Mouse (Mus musculus): ENCODE measurements at regions not wholly inside any gene's neighbourhood (a gene's known extent, or its start where the extent isn't known, plus 50 kb on each side); places are given as distances from the start of the nearest gene placed in this dataset.
"Not testable (repeated sequence)": the region's sequence is repeated elsewhere in the genome, so short reads cannot be mapped to it uniquely, and the experiment has no call there.

- no peak for DNase-seq (ENCODE audit: low spot score in 2 of 2)
These were observed 118.2 kb upstream of the Dyrk2 start for GRCm38 (mm10) chr10:118988249-118988648.

DNA sequence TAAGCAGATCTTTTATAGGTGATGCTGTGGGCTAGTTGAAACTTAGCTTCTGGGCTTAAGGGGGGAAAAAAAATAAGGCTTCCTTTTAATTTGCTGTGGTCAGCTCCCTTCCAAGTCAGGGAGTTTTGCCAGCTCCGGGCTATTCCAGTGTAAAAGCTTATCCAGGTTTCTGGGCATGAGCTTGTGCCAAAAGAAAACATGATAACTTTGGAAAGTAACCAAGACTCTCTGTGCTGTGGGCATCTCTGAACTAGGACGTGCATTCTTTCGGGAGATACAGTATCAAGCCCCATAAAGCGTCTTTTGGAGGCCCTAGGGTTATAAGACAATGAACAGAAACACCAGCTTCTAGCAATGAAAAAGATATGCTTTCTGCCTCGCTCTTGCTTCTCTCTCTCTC is 114.6 kb upstream of the Dyrk2 start:
- no peak for DNase-seq (ENCODE audit: low spot score in 2 of 2)

- DNase-seq (ENCODE audit: low spot score in 2 of 2), result no peak
These were observed 111.4 kb upstream of the Dyrk2 start for GRCm38 (mm10) chr10:118981446-118981845.

GRCm38 (mm10) chr10:118979339-118979738 is 109.3 kb upstream of the Dyrk2 start:
- no peak for DNase-seq (ENCODE audit: low spot score in 2 of 2)

- DNase-seq (ENCODE audit: low spot score in 2 of 2), result no peak
These were observed 108.3 kb upstream of the Dyrk2 start for GRCm38 (mm10) chr10:118978181-118978743.

DNA sequence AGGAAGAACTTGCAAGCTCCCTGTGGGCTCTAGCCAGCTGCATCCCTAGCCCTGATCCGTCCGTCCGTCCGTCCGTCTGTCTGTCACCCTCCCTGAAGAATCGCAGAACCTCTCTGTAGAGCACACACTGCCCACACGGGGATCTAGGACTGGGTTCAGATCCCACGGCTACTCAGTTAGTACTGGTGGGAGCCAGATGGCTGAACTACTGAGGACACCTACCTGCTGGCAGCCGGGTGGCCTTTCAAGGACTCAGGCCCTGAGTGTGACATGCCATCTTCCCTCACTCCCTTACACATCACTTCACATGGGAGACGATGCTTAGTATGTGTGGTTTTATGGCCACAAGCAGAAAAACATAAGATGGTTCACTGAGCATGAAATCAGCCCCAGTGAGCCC is 106.4 kb upstream of the Dyrk2 start:
- no peak for DNase-seq (ENCODE audit: low spot score in 2 of 2)

GRCm38 (mm10) chr10:118975772-118976171 is 105.8 kb upstream of the Dyrk2 start:
- no peak for DNase-seq (ENCODE audit: low spot score in 2 of 2)

DNA sequence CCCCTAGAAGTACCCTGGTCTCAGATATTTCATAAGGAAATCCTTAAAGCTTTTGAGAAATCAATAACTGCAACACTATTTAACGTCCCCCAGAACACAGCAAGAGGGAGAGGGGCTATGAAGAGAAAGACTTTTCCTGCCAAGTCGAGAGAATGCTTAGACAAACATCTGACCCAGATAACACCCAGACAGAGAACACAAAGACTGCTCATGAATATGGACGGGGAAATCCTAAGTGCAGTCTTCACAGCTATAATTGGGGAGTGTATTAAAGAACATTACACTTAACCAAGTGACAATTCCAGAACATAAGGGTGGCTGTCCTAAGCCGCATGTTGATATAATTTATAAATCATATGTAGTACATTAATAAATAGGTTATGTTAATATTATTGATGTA is 103.3 kb upstream of the Dyrk2 start:
- DNase-seq (ENCODE audit: low spot score in 2 of 2), result no peak

- no peak for DNase-seq (ENCODE audit: low spot score in 2 of 2)
These were observed 102.6 kb upstream of the Dyrk2 start for GRCm38 (mm10) chr10:118972626-118973025.

DNA sequence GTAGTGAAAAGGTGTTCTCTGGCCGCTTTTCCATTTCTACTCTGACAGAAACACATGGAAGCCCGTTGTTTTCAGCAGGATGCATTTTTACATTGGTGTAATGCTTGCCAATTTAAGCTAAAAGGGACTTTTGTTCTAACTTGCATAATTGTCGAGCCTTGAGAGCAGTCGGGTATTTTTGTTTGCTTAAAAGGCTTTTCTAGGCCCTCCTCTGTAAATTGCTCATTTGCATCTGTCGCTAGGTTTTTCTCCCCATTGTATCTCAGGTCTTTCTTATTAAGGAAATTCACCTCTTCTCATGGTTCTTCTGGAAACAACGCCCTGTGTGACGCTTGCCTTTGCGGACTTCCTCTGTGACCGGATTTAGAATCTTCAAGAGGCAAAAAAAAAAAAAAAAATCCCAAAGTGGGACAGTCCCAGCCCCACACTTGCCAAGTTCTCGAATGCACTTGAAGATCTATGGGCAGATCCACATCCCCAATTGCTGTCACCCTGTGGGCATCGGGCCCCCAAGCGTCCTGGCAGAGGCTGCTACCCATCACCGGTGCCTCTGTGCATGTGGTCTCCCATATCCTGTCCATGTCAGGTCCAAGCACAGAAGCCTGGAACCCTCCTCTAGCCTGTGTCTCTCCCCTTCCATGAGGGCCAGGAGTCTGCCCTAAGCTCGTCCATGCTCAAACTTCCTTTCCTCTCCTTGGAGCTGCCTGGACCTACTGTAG is 100.6 kb upstream of the Dyrk2 start:
- no peak for DNase-seq (ENCODE audit: low spot score in 2 of 2)

GRCm38 (mm10) chr10:118961713-118962181 is 91.7 kb upstream of the Dyrk2 start:
- no peak for DNase-seq (ENCODE audit: low spot score in 2 of 2)

GRCm38 (mm10) chr10:118960076-118960475 is 90.1 kb upstream of the Dyrk2 start:
- DNase-seq (ENCODE audit: low spot score in 2 of 2), result no peak

- no peak for DNase-seq (ENCODE audit: low spot score in 2 of 2)
These were observed 89.6 kb upstream of the Dyrk2 start for GRCm38 (mm10) chr10:118959623-118960022.

- DNase-seq (ENCODE audit: low spot score in 2 of 2), result no peak
These were observed 86.3 kb upstream of the Dyrk2 start for GRCm38 (mm10) chr10:118956352-118956751.

GRCm38 (mm10) chr10:118953440-118953839 is 83.4 kb upstream of the Dyrk2 start:
- no peak for DNase-seq (ENCODE audit: low spot score in 2 of 2)

GRCm38 (mm10) chr10:118952756-118953155 is 82.7 kb upstream of the Dyrk2 start:
- no peak for DNase-seq (ENCODE audit: low spot score in 2 of 2)

GRCm38 (mm10) chr10:118947724-118948123 is 77.7 kb upstream of the Dyrk2 start:
- peak in 1 of 2 experiments; percentile 11 for DNase-seq (ENCODE audit: low spot score in 2 of 2)

DNA sequence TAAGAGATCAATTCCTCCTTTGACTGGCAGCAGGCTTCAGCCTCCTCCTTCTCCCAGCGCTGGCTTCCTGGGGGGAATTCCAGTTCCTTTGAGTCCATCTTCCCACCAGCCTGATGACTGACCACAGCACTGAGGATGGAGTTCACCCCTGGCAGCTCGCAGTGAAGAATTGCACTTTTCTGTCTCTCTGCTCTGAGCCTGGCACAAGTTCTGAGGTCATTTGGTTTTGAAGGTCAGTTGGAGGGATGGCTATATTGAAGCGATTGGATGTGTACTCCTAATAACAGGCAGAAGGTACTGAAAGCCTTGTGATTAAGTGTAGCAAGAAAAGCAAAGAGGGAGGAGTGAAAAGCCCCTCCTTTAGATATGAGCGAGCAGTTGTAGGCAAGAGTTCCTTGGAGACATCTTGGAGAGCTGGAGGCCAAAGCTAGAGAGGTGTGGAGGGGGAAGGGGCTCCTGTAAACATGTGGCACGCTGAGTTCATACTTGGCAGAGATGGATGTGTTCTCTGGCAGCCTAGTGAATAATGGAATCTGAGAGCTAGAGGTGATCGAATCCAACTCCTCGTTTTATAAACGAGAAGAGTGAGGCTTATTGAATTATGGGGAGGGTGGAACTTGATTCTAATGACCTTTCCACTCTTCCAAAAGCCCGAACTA is 77.1 kb upstream of the Dyrk2 start:
- DNase-seq (ENCODE audit: low spot score in 2 of 2), result peak in 1 of 2 experiments; percentile 10

DNA sequence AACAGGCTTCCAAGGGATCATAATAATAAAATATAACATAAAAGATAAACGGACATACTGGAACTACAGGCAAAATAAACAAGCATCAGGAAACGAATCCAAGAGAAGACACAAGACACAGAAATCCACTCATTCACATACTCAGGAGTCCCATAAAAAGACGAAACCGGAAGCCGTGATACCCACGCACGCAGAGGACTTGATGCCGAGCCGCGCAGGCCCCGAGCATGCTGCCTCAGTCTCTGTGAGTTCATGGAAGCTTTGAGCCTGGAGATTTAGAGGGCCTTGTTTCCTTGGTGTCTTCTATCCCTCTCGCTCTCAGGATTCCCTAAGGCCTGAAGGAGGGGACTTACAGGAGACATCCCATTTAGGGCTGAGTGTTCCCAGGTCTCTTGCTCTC is 57.3 kb upstream of the Dyrk2 start:
- DNase-seq (ENCODE audit: low spot score in 2 of 2), result no peak

DNA sequence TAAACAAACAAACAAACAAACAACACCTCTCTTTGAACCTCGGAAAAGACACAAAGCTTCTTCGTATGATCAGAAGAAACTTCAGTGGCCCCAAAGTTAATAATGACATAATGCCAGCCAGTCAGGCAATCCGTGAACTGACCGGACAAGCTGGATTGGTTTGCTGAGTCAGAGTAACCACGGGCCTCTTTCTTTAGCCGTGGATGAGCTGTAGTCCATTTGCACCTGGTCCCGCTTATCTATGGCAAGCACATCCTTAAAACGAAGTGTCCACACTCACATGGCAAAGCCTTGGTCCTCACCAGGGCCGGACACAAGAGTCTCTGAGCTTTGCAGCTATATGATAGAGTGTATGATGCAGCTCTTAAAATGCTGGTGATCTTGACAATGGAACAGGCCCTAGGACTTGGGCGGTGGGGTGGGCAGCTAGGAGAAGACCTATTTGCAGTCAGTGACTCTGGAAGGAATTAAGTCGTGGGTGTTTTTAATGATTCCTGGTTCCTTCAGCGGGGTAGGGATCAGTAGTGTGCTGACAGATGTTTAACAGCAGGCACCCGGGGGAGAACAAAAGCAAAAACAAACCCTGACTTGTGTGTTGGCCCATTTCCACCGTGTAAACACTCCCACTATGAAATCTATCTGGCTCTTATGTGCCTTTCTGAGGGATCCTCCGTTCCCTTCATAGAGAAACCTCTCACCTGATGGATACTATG is 53.6 kb upstream of the Dyrk2 start:
- DNase-seq (ENCODE audit: low spot score in 2 of 2), result no peak

DNA sequence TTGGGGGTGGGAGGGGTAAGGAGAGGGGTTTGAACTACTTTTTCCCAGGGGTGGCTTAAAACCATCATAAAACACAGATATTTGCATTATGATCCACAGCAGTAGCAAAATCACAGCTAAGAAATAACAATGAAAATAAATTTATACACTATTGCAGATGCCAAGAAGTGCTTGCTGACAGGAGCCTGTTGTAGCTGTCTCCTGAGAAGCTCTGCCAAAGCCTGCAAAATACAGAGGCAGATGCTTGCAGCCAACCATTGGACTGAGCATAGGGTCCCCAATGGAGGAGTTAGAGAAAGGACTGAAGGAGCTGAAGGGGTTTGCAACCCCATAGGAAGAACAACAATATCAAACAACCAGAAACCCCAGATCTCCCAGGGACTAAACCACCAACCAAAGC is 52.1 kb upstream of the Dyrk2 start:
- DNase-seq (ENCODE audit: low spot score in 2 of 2), result not testable (repeated sequence)

All from adrenal gland, adult 18-20 months (tissue).